Mouse (Mus musculus) fibroblast of lung, adult 2 months (primary cell): ENCODE results near the gene Nicn1.
A peak's percentile ranks its signal among the peaks of the same experiment; 100 is the strongest.
"Not testable (repeated sequence)": the region's sequence is repeated elsewhere in the genome, so short reads cannot be mapped to it uniquely, and the experiment has no call there.

Source experiments
- DNase-seq: peaks from one replicate; pipeline ENCODE4 v3.0.0-alpha.2; 2011; ENCODE audit warnings: low read depth

Nicn1 gene

GRCm38 (mm10) chr9:108290016-108290750 lies at the start of gene Nicn1:
TSS of gene Nicn1 (plus strand) at chr9:108290429.
- peak; percentile 98 for DNase-seq

GRCm38 (mm10) chr9:108244540-108244939 lies 45.7 kb upstream of the Nicn1 start:
- DNase-seq: no peak

- no peak for DNase-seq
These were observed 45.2 kb upstream of the Nicn1 start for GRCm38 (mm10) chr9:108244984-108245383.

GRCm38 (mm10) chr9:108248957-108249356 lies 41.3 kb upstream of the Nicn1 start:
- no peak for DNase-seq

- no peak for DNase-seq
These were observed 38.4 kb upstream of the Nicn1 start for GRCm38 (mm10) chr9:108251877-108252276.

- DNase-seq: no peak
These were observed 37.5 kb upstream of the Nicn1 start for GRCm38 (mm10) chr9:108252766-108253165.

- DNase-seq: no peak
These were observed 29.7 kb upstream of the Nicn1 start for GRCm38 (mm10) chr9:108260526-108260925.

- no peak for DNase-seq
These were observed 28.4 kb upstream of the Nicn1 start for GRCm38 (mm10) chr9:108261865-108262264.

GRCm38 (mm10) chr9:108262494-108263049 lies 27.7 kb upstream of the Nicn1 start:
- DNase-seq: no peak

- DNase-seq: no peak
These were observed 27.0 kb upstream of the Nicn1 start for GRCm38 (mm10) chr9:108263131-108263681.

GRCm38 (mm10) chr9:108263690-108264190 lies 26.5 kb upstream of the Nicn1 start, which contains the start of gene Dag1:
TSS of gene Dag1 (minus strand) at chr9:108263958.
- DNase-seq: peak; percentile 83

GRCm38 (mm10) chr9:108264191-108264921 lies 25.9 kb upstream of the Nicn1 start:
- no peak for DNase-seq

GRCm38 (mm10) chr9:108266261-108266935 lies 23.8 kb upstream of the Nicn1 start:
- no peak for DNase-seq

GRCm38 (mm10) chr9:108267691-108268090 lies 22.5 kb upstream of the Nicn1 start:
- DNase-seq: no peak

- not testable (repeated sequence) for DNase-seq
These were observed 21.5 kb upstream of the Nicn1 start for GRCm38 (mm10) chr9:108268701-108269100.

GRCm38 (mm10) chr9:108271941-108272340 lies 18.3 kb upstream of the Nicn1 start:
- no peak for DNase-seq

- DNase-seq: no peak
These were observed 17.5 kb upstream of the Nicn1 start for GRCm38 (mm10) chr9:108272691-108273090.

- no peak for DNase-seq
These were observed 16.7 kb upstream of the Nicn1 start for GRCm38 (mm10) chr9:108273485-108273884.

- DNase-seq: no peak
These were observed 15.5 kb upstream of the Nicn1 start for GRCm38 (mm10) chr9:108274476-108275330.

GRCm38 (mm10) chr9:108275331-108275659 lies 14.9 kb upstream of the Nicn1 start:
- no peak for DNase-seq
